Mouse (Mus musculus): ENCODE data around the gene Cybrd1. TPM values are rescaled to one million over a fixed set of nuclear protein-coding genes. Genes with fewer than 3 reads are reported as not detected.

Cybrd1 gene
- 1.6 and 1.7 TPM in 2 replicates for polyA plus RNA-seq (2014; fragmentation: Nextera tagmentation; extraction: Ambion mirVana)

DNA sequence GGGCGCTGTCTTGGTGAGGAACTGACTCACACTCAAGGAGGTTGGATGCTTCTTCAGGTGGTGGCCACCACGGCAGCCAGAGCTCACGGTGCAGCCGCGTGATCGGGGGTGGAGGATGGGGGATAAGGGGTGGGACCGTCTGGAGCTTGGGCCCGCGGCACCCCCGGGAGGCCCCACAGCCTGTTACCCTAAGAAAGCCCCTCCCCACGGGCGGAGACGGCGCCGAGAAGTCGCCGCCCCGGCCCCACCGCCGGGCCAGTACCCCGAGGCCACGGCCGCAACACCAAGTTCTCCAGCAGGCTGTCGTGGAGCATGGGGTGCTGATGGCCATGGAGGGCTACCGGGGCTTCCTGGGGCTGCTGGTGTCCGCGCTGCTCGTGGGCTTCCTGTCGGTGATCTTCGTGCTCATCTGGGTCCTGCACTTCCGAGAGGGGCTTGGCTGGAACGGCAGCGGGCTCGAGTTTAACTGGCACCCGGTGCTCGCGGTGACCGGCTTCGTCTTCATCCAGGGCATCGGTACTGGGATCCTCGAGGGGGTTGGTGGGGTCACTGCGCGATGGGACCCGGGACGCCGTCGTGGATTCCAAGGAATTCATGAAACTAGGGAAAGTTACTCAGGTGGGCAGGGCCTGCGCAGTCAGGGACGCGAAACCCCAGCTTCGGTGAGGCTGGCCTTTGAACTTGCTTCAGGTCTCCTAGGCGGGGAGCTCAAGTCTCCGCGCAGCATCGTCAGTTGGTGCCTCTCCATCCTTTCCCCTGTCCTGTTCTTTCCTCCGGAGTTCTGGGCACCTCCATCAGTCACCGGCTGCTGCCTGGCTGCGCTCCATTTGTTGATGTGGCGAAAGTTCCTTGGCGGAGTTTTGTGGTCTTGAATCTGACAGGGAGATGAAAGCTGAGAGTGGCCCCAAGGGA lies at the start of gene Cybrd1:
Gene Cybrd1, plus strand, starts transcription at position 127 of the 912 bp plus-strand sequence.
- ATAC-seq (ENCODE audit: low FRiP score, low TSS enrichment) (no peak; the same call in 1 of the 2 replicates), DNase-seq (peak; percentile 36)
- 3% methylated on average over 60 of the region's 60 CpGs for WGBS
- H3K27me3 ChIP-seq (ENCODE audit: control insufficient read depth, insufficient read depth, low read length): peaks cover 26% of the 10 kb centered on the region
- H3K4me3 ChIP-seq (replicated peaks; ENCODE audit: low read depth, low read length): peak within 1 kb of the TSS; percentile 38
- H3K27ac ChIP-seq (replicated peaks; ENCODE audit: low read depth, low read length): no peak within 1 kb of the TSS
- H3K4me2 ChIP-seq (ENCODE audit: low read length): peak within 1 kb of the TSS; percentile 74
- H3K9ac ChIP-seq (replicated peaks; ENCODE audit: low read length): peak within 1 kb of the TSS; percentile 27; the same call in 1 of the 2 replicates
- no peaks in the 10 kb centered on the region for H3K36me3 ChIP-seq (ENCODE audit: control insufficient read depth, insufficient read depth, low read length)
- H3K9me3 ChIP-seq (ENCODE audit: control insufficient read depth, low read length): 0 out of 2 replicates have a peak, but pooled peaks cover 3% of the 10 kb centered on the region
- peaks cover 9% of the 10 kb centered on the region for H3K4me1 ChIP-seq (ENCODE audit: control insufficient read depth, insufficient read depth, low read length)

DNA sequence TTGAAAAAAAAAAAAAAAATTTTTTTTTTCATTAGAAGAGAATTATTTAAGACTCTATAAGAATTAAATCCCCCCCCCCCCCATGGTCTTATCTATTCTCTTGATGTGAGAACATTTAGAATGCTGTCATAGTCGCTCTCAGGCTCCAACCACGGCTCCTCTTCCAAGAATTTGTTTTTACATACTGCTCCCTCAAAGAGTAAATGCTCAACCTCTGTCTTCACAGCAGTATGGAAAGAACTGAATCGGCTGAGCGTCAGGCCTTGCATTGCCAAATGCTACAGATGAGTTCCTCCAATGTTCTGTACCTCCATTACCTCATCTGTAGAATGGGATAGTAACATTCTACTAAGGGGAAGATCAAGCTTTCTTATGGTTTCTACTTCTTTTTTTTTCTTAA lies 46.1 kb upstream of the Cybrd1 start:
- over 99% methylated on average over 4 of the region's 4 CpGs for WGBS
- no peak overlapping the region for H3K4me3 ChIP-seq (replicated peaks; ENCODE audit: low read depth, low read length)
- H3K27ac ChIP-seq (replicated peaks; ENCODE audit: low read depth, low read length): no peak overlapping the region
- DNase-seq (no peak), ATAC-seq (ENCODE audit: low FRiP score, low TSS enrichment) (no peak)
- no peaks in the 10 kb centered on the region for H3K9me3 ChIP-seq (ENCODE audit: control insufficient read depth, low read length)
- no peaks in the 10 kb centered on the region for H3K27me3 ChIP-seq (ENCODE audit: control insufficient read depth, insufficient read depth, low read length)
- H3K4me1 ChIP-seq (ENCODE audit: control insufficient read depth, insufficient read depth, low read length): no peaks in the 10 kb centered on the region
- 0 out of 2 replicates have a peak, but pooled peaks cover 4% of the 10 kb centered on the region for H3K36me3 ChIP-seq (ENCODE audit: control insufficient read depth, insufficient read depth, low read length)
- no peak overlapping the region for H3K4me2 ChIP-seq (ENCODE audit: low read length)
- no peak overlapping the region for H3K9ac ChIP-seq (replicated peaks; ENCODE audit: low read length)

DNA sequence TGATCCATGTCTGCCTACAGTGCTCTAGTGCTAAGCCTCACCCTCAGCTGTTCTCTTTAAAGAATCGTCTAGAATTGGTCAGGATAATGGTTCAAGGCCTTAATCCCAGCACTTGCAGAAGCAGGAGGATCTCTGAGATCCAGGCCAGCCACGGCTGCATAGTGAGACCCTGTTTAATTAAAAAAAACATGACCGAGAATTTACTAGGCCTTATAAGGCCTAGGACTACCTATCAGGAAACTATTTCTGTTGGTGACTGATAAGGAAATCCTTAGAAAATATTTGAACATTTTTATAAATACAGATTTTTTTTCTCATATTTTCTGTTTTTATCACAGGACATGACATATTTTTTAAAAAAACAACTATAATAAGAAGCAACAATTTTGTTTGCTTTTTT lies 44.4 kb upstream of the Cybrd1 start:
- no peak overlapping the region for H3K4me2 ChIP-seq (ENCODE audit: low read length)
- 80% methylated on average over 3 of the region's 3 CpGs for WGBS
- ATAC-seq (ENCODE audit: low FRiP score, low TSS enrichment): no peak
- H3K9ac ChIP-seq (replicated peaks; ENCODE audit: low read length): no peak overlapping the region
- H3K36me3 ChIP-seq (ENCODE audit: control insufficient read depth, insufficient read depth, low read length): 0 out of 2 replicates have a peak, but pooled peaks cover 7% of the 10 kb centered on the region
- no peaks in the 10 kb centered on the region for H3K27me3 ChIP-seq (ENCODE audit: control insufficient read depth, insufficient read depth, low read length)
- H3K9me3 ChIP-seq (ENCODE audit: control insufficient read depth, low read length): no peaks in the 10 kb centered on the region
- H3K4me3 ChIP-seq (replicated peaks; ENCODE audit: low read depth, low read length): no peak overlapping the region
- DNase-seq: no peak
- no peaks in the 10 kb centered on the region for H3K4me1 ChIP-seq (ENCODE audit: control insufficient read depth, insufficient read depth, low read length)
- H3K27ac ChIP-seq (replicated peaks; ENCODE audit: low read depth, low read length): no peak overlapping the region

GRCm38 (mm10) chr2:71073828-71074227 lies 43.9 kb upstream of the Cybrd1 start:
- no peak for DNase-seq
- Histone ChIP-seq H3K4me3 (replicated peaks; ENCODE audit: low read depth, low read length) (no peak overlapping the region), H3K36me3 (ENCODE audit: control insufficient read depth, insufficient read depth, low read length) (0 out of 2 replicates have a peak, but pooled peaks cover 7% of the 10 kb centered on the region), H3K27me3 (ENCODE audit: control insufficient read depth, insufficient read depth, low read length) (no peaks in the 10 kb centered on the region), H3K4me1 (ENCODE audit: control insufficient read depth, insufficient read depth, low read length) (no peaks in the 10 kb centered on the region), H3K27ac (replicated peaks; ENCODE audit: low read depth, low read length) (no peak overlapping the region), H3K9ac (replicated peaks; ENCODE audit: low read length) (no peak overlapping the region), H3K9me3 (ENCODE audit: control insufficient read depth, low read length) (no peaks in the 10 kb centered on the region), H3K4me2 (ENCODE audit: low read length) (no peak overlapping the region)
- WGBS: 95% methylated on average over 3 of the region's 3 CpGs
- ATAC-seq (ENCODE audit: low FRiP score, low TSS enrichment): no peak

DNA sequence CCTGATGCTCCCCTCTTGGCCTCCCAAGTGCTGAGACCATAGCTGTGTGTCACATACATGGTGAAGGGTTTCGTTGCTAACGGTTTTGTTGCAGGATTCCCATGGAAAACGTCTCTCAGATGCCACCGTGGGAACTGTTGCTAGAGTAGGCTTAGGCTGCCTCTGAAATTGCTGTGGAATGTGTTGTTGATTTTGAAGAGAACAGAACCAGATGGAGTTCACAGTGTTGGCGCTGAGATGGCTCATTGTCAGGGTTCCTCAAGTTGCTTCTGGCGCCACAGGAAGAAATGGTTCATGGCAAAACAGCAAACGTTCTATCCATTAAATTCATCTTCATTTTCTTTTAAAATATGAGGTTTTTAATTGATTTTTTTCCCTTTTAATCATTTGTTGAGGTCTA lies 35.3 kb upstream of the Cybrd1 start:
- no peak overlapping the region for H3K4me3 ChIP-seq (replicated peaks; ENCODE audit: low read depth, low read length)
- H3K4me1 ChIP-seq (ENCODE audit: control insufficient read depth, insufficient read depth, low read length): no peaks in the 10 kb centered on the region
- H3K27ac ChIP-seq (replicated peaks; ENCODE audit: low read depth, low read length): no peak overlapping the region
- peaks cover 34% of the 10 kb centered on the region for H3K36me3 ChIP-seq (ENCODE audit: control insufficient read depth, insufficient read depth, low read length)
- no peaks in the 10 kb centered on the region for H3K27me3 ChIP-seq (ENCODE audit: control insufficient read depth, insufficient read depth, low read length)
- WGBS: 91% methylated on average over 7 of the region's 7 CpGs
- no peak for DNase-seq
- H3K9ac ChIP-seq (replicated peaks; ENCODE audit: low read length): no peak overlapping the region
- H3K4me2 ChIP-seq (ENCODE audit: low read length): no peak overlapping the region
- H3K9me3 ChIP-seq (ENCODE audit: control insufficient read depth, low read length): no peaks in the 10 kb centered on the region
- no peak for ATAC-seq (ENCODE audit: low FRiP score, low TSS enrichment)

GRCm38 (mm10) chr2:71083454-71084193 lies 34.1 kb upstream of the Cybrd1 start:
- Histone ChIP-seq H3K9ac (replicated peaks; ENCODE audit: low read length) (no peak overlapping the region), H3K4me3 (replicated peaks; ENCODE audit: low read depth, low read length) (no peak overlapping the region), H3K36me3 (ENCODE audit: control insufficient read depth, insufficient read depth, low read length) (peaks cover 39% of the 10 kb centered on the region), H3K27me3 (ENCODE audit: control insufficient read depth, insufficient read depth, low read length) (no peaks in the 10 kb centered on the region), H3K27ac (replicated peaks; ENCODE audit: low read depth, low read length) (no peak overlapping the region), H3K4me2 (ENCODE audit: low read length) (no peak overlapping the region), H3K9me3 (ENCODE audit: control insufficient read depth, low read length) (no peaks in the 10 kb centered on the region), H3K4me1 (ENCODE audit: control insufficient read depth, insufficient read depth, low read length) (no peaks in the 10 kb centered on the region)
- ATAC-seq (ENCODE audit: low FRiP score, low TSS enrichment): no peak
- no peak for DNase-seq
- WGBS: 90% methylated on average over 6 of the region's 6 CpGs

- no peaks in the 10 kb centered on the region for H3K9me3 ChIP-seq (ENCODE audit: control insufficient read depth, low read length)
- no peak overlapping the region for H3K27ac ChIP-seq (replicated peaks; ENCODE audit: low read depth, low read length)
- H3K4me3 ChIP-seq (replicated peaks; ENCODE audit: low read depth, low read length): no peak overlapping the region
- H3K4me2 ChIP-seq (ENCODE audit: low read length): no peak overlapping the region
- 81% methylated on average over 3 of the region's 3 CpGs for WGBS
- no peaks in the 10 kb centered on the region for H3K27me3 ChIP-seq (ENCODE audit: control insufficient read depth, insufficient read depth, low read length)
- H3K4me1 ChIP-seq (ENCODE audit: control insufficient read depth, insufficient read depth, low read length): no peaks in the 10 kb centered on the region
- no peak for ATAC-seq (ENCODE audit: low FRiP score, low TSS enrichment)
- H3K9ac ChIP-seq (replicated peaks; ENCODE audit: low read length): no peak overlapping the region
- H3K36me3 ChIP-seq (ENCODE audit: control insufficient read depth, insufficient read depth, low read length): peaks cover 39% of the 10 kb centered on the region
- no peak for DNase-seq
Observed at GRCm38 (mm10) chr2:71089766-71090165, 28.0 kb upstream of the Cybrd1 start.

- no peak overlapping the region for H3K4me2 ChIP-seq (ENCODE audit: low read length)
- H3K36me3 ChIP-seq (ENCODE audit: control insufficient read depth, insufficient read depth, low read length): peaks cover 37% of the 10 kb centered on the region
- no peaks in the 10 kb centered on the region for H3K9me3 ChIP-seq (ENCODE audit: control insufficient read depth, low read length)
- 89% methylated on average over 4 of the region's 4 CpGs for WGBS
- H3K27ac ChIP-seq (replicated peaks; ENCODE audit: low read depth, low read length): no peak overlapping the region
- no peak overlapping the region for H3K4me3 ChIP-seq (replicated peaks; ENCODE audit: low read depth, low read length)
- H3K27me3 ChIP-seq (ENCODE audit: control insufficient read depth, insufficient read depth, low read length): no peaks in the 10 kb centered on the region
- H3K9ac ChIP-seq (replicated peaks; ENCODE audit: low read length): no peak overlapping the region
- no peaks in the 10 kb centered on the region for H3K4me1 ChIP-seq (ENCODE audit: control insufficient read depth, insufficient read depth, low read length)
- ATAC-seq (ENCODE audit: low FRiP score, low TSS enrichment) (no peak), DNase-seq (peak; percentile 37)
Observed at GRCm38 (mm10) chr2:71090660-71091445, 26.9 kb upstream of the Cybrd1 start.
